Mouse (Mus musculus): ENCODE measurements around the gene Ssb. TPM values are rescaled to one million over a fixed set of nuclear protein-coding genes. Genes with fewer than 3 reads are reported as not detected.

Ssb gene
- polyA plus RNA-seq, 1 experiment = 26.3 TPM

- TF ChIP-seq GATA1 (IDR thresholded peaks at IDR 0.05; ENCODE audit: borderline replicate concordance, low read length) = no peak
- TF ChIP-seq FLI1 (IDR thresholded peaks at IDR 0.05; ENCODE audit: low read length) = no peak
- Histone ChIP-seq H3K9me3 (no peaks in the 10 kb centered on the region), H3K27me3 (replicated peaks) (no peaks in the 10 kb centered on the region), H3K4me1 (peaks cover 45% of the 10 kb centered on the region), H3K4me3 (replicated peaks) (no peak overlapping the region), H3K36me3 (replicated peaks; ENCODE audit: low read length) (no peaks in the 10 kb centered on the region)
Observed at GRCm38 (mm10) chr2:69857882-69858281, 3.5 kb upstream of the Ssb start.

GRCm38 (mm10) chr2:69860972-69861452 lies 350 bp upstream of the Ssb start:
- Histone ChIP-seq H3K36me3 (replicated peaks; ENCODE audit: low read length) (peaks cover 15% of the 10 kb centered on the region), H3K4me1 (peaks cover 47% of the 10 kb centered on the region), H3K27me3 (replicated peaks) (no peaks in the 10 kb centered on the region), H3K9me3 (no peaks in the 10 kb centered on the region), H3K4me3 (replicated peaks) (peak overlapping the region; percentile 97)
- TF ChIP-seq GATA1 (IDR thresholded peaks at IDR 0.05; ENCODE audit: borderline replicate concordance, low read length) = no peak
- TF ChIP-seq FLI1 (IDR thresholded peaks at IDR 0.05; ENCODE audit: low read length) = no peak

GRCm38 (mm10) chr2:69862117-69862657 lies 825 bp downstream of the Ssb start:
- TF ChIP-seq GATA1 (IDR thresholded peaks at IDR 0.05; ENCODE audit: borderline replicate concordance, low read length) = no peak
- TF ChIP-seq FLI1 (IDR thresholded peaks at IDR 0.05; ENCODE audit: low read length) = no peak

GRCm38 (mm10) chr2:69883990-69884391 lies 22.6 kb downstream of the Ssb start:
- TF ChIP-seq GATA1 (IDR thresholded peaks at IDR 0.05; ENCODE audit: borderline replicate concordance, low read length) (no peak), FLI1 (IDR thresholded peaks at IDR 0.05; ENCODE audit: low read length) (no peak)
- H3K27me3 ChIP-seq (replicated peaks) = no peaks in the 10 kb centered on the region
- no peaks in the 10 kb centered on the region for H3K9me3 ChIP-seq
- H3K4me1 ChIP-seq = peaks cover 15% of the 10 kb centered on the region
- H3K4me3 ChIP-seq (replicated peaks) = peak overlapping the region; percentile 98
- peaks cover 23% of the 10 kb centered on the region for H3K36me3 ChIP-seq (replicated peaks; ENCODE audit: low read length)

More at GRCm38 (mm10) chr2:69862117-69862657, 825 bp downstream of the Ssb start:
- Histone ChIP-seq H3K4me1 (peaks cover 35% of the 10 kb centered on the region), H3K9me3 (no peaks in the 10 kb centered on the region), H3K36me3 (replicated peaks; ENCODE audit: low read length) (peaks cover 27% of the 10 kb centered on the region), H3K27me3 (replicated peaks) (no peaks in the 10 kb centered on the region), H3K4me3 (replicated peaks) (peak overlapping the region; percentile 97)

- TF ChIP-seq FLI1 (IDR thresholded peaks at IDR 0.05; ENCODE audit: low read length) (no peak), GATA1 (IDR thresholded peaks at IDR 0.05; ENCODE audit: borderline replicate concordance, low read length) (no peak)
- peak overlapping the region; percentile 98 for H3K4me3 ChIP-seq (replicated peaks)
- peaks cover 18% of the 10 kb centered on the region for H3K36me3 ChIP-seq (replicated peaks; ENCODE audit: low read length)
- no peaks in the 10 kb centered on the region for H3K9me3 ChIP-seq
- no peaks in the 10 kb centered on the region for H3K27me3 ChIP-seq (replicated peaks)
- peaks cover 15% of the 10 kb centered on the region for H3K4me1 ChIP-seq
Observed at GRCm38 (mm10) chr2:69884581-69884980, 23.2 kb downstream of the Ssb start.

GRCm38 (mm10) chr2:69885050-69885449 lies 23.7 kb downstream of the Ssb start:
- H3K4me1 ChIP-seq = peaks cover 15% of the 10 kb centered on the region
- no peaks in the 10 kb centered on the region for H3K27me3 ChIP-seq (replicated peaks)
- TF ChIP-seq GATA1 (IDR thresholded peaks at IDR 0.05; ENCODE audit: borderline replicate concordance, low read length) (no peak), FLI1 (IDR thresholded peaks at IDR 0.05; ENCODE audit: low read length) (no peak)
- no peaks in the 10 kb centered on the region for H3K9me3 ChIP-seq
- peaks cover 13% of the 10 kb centered on the region for H3K36me3 ChIP-seq (replicated peaks; ENCODE audit: low read length)
- peak overlapping the region; percentile 98 for H3K4me3 ChIP-seq (replicated peaks)

- H3K27me3 ChIP-seq (replicated peaks) = no peaks in the 10 kb centered on the region
- H3K36me3 ChIP-seq (replicated peaks; ENCODE audit: low read length) = peaks cover 8% of the 10 kb centered on the region
- no peaks in the 10 kb centered on the region for H3K9me3 ChIP-seq
- peak within 1 kb of the TSS; percentile 98 for H3K4me3 ChIP-seq (replicated peaks)
- peaks cover 15% of the 10 kb centered on the region for H3K4me1 ChIP-seq
- TF ChIP-seq GATA1 (IDR thresholded peaks at IDR 0.05; ENCODE audit: borderline replicate concordance, low read length) (no peak), FLI1 (IDR thresholded peaks at IDR 0.05; ENCODE audit: low read length) (no peak; the same call in 1 of the 2 replicates)
Observed at GRCm38 (mm10) chr2:69885451-69886305, 24.3 kb downstream of the Ssb start, which contains the start of gene Mettl5. Gene Mettl5 (minus strand): TSS chr2:69885615.

- TF ChIP-seq FLI1 (IDR thresholded peaks at IDR 0.05; ENCODE audit: low read length) = no peak
- TF ChIP-seq GATA1 (IDR thresholded peaks at IDR 0.05; ENCODE audit: borderline replicate concordance, low read length) = no peak
- peaks cover 35% of the 10 kb centered on the region for H3K4me1 ChIP-seq
- H3K36me3 ChIP-seq (replicated peaks; ENCODE audit: low read length) = no peaks in the 10 kb centered on the region
- no peak overlapping the region for H3K4me3 ChIP-seq (replicated peaks)
- no peaks in the 10 kb centered on the region for H3K27me3 ChIP-seq (replicated peaks)
- H3K9me3 ChIP-seq = no peaks in the 10 kb centered on the region
Observed at GRCm38 (mm10) chr2:69888957-69889356, 27.6 kb downstream of the Ssb start.

- Histone ChIP-seq H3K4me3 (replicated peaks) (no peak overlapping the region), H3K36me3 (replicated peaks; ENCODE audit: low read length) (no peaks in the 10 kb centered on the region), H3K27me3 (replicated peaks) (no peaks in the 10 kb centered on the region), H3K9me3 (no peaks in the 10 kb centered on the region), H3K4me1 (peaks cover 32% of the 10 kb centered on the region)
- no peak for TF ChIP-seq GATA1 (IDR thresholded peaks at IDR 0.05; ENCODE audit: borderline replicate concordance, low read length)
- no peak for TF ChIP-seq FLI1 (IDR thresholded peaks at IDR 0.05; ENCODE audit: low read length)
Observed at GRCm38 (mm10) chr2:69890843-69891242, 29.5 kb downstream of the Ssb start.

- H3K9me3 ChIP-seq = no peaks in the 10 kb centered on the region
- H3K4me1 ChIP-seq = peaks cover 33% of the 10 kb centered on the region
- H3K27me3 ChIP-seq (replicated peaks) = no peaks in the 10 kb centered on the region
- no peak overlapping the region for H3K4me3 ChIP-seq (replicated peaks)
- no peaks in the 10 kb centered on the region for H3K36me3 ChIP-seq (replicated peaks; ENCODE audit: low read length)
- TF ChIP-seq GATA1 (IDR thresholded peaks at IDR 0.05; ENCODE audit: borderline replicate concordance, low read length) = no peak
- no peak for TF ChIP-seq FLI1 (IDR thresholded peaks at IDR 0.05; ENCODE audit: low read length)
Observed at GRCm38 (mm10) chr2:69893145-69893544, 31.8 kb downstream of the Ssb start.

Measured in megakaryocyte, embryonic 14.5 days (primary cell).